Mouse (Mus musculus) bone marrow macrophage, adult 2 months (primary cell): ENCODE measurements around the gene Slc1a3.

Source experiments
- CTCF ChIP-seq: IDR thresholded peaks from 2 replicates; pipeline ENCODE4 v1.5.1; 2012; ENCODE audit warnings: low read depth, mild to moderate bottlenecking, low read length, moderate library complexity
- POLR2A ChIP-seq: IDR thresholded peaks from 2 replicates; pipeline ENCODE4 v1.6.1; 2012; ENCODE audit warnings: mild to moderate bottlenecking, low read depth, low read length, borderline replicate concordance

DNA sequence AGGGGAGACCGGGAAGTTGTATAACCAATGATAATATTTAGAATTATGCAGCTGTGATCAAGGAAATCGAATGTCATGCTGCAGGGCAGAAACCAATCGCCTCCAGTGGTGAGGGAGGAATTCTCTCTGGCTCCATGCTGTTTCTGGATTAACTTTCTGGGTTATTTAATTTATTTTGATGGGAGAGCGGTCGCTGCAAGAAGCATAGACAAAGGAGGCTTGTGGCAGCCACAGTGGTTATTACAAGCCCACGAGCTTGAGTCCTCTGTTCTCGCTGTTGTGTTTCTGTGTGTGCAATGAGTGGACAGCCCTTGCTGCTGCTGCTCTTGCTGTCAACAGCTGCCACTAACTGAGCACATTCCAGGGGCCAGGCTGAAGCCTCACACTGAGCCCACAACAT lies 28.6 kb downstream of the Slc1a3 start:
- TF ChIP-seq CTCF (no peak), POLR2A (no peak)
